Mouse (Mus musculus) adrenal gland, postnatal 10 days (tissue): ENCODE measurements around the gene Lpar1. TPM values are rescaled to one million over a fixed set of nuclear protein-coding genes. Genes with fewer than 3 reads are reported as not detected.
"Not testable (repeated sequence)": the region's sequence is repeated elsewhere in the genome, so short reads cannot be mapped to it uniquely, and the experiment has no call there.

Source experiments
- DNase-seq: peaks from one replicate; pipeline ENCODE4 v3.0.0; 2021; ENCODE audit warnings: mixed read lengths
- total RNA-seq, 2 experiments: library from RNA; stranded (reverse); gene quantifications; 2 replicates each; pipeline ENCODE4 v1.2.3; 2021

Gene Lpar1
- total RNA-seq, 2 experiments from 2014 or later, result 22.0 to 22.6 TPM

- DNase-seq, result no peak
Observed at GRCm38 (mm10) chr4:58546441-58547272, 7.0 kb downstream of the Lpar1 start.

GRCm38 (mm10) chr4:58545888-58546432, 7.7 kb downstream of the Lpar1 start:
- DNase-seq, result peak; percentile 43

DNA sequence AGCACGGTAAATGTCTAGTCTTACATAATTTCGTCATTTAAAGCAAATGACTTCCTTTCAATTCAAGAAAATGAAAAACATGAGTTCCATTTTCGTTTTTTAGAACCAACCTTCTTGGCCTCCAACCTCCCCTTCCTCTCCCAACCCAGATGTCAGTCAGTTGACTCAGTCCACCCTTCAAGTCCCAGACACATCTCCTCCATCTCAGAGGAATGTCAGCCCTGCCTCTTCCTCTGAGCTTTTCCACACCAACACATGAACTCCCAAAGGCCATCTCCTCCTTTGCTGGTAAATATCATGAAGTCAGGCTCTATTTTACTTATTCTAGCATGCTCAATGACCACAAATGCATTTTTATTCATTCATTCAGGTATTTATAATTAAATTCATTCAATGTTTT, 10.5 kb downstream of the Lpar1 start:
- DNase-seq, result no peak

DNA sequence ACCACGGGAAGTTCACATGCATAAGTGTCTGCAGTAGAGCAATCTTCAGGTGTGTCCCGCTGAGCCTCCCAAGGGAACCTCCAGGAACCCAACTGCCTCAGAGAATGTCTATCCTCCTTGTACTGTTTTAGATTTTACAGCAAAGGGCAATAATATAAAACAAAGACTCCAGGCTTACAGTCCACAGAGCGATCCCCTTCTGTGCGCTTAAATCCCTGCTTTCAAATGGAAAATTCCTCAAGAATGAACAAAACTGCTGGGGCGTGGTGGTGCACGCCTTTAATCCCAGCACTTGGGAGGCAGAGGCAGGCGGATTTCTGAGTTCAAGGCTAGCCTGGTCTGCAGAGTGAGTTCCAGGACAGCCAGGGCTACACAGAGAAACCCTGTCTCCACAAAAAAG, 11.0 kb downstream of the Lpar1 start:
- not testable (repeated sequence) for DNase-seq

DNA sequence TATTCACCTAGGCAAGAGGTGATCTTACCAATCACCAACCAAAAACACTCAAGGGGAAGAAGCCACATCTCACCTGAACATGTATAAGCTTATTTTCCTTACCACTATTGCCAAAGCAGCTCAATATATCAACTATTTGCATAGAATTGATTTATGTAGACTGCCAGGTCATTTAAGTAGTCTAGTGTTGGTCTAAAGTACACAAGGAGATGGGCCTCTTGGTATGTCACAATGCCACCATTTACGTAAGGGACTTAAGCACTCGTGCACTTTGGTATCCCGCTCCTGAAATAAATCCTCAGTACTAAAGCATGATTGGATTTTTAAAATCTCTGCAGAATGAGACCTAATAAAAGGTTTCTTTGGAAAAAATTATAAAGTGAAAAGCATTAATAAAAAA, 12.9 kb downstream of the Lpar1 start:
- no peak for DNase-seq

DNA sequence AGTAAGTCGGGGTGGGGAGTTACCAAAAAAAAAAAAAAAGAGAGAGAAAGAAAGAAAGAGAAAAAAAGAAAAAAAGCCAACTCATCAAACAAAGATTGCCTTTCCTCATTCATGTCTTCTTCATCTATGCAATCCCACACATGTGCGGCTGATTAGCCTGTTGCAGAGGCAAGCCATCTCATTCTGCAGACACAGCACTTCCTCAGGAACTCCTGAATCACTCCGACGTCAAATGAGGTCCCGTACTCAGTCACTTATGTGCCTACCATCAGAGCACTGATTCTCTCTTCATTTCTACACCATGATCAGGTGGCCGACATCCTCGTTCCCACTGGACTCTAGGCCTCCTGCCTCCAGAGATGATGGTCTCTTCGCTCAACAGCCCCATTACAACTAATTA, 13.3 kb downstream of the Lpar1 start:
- DNase-seq, result no peak

DNA sequence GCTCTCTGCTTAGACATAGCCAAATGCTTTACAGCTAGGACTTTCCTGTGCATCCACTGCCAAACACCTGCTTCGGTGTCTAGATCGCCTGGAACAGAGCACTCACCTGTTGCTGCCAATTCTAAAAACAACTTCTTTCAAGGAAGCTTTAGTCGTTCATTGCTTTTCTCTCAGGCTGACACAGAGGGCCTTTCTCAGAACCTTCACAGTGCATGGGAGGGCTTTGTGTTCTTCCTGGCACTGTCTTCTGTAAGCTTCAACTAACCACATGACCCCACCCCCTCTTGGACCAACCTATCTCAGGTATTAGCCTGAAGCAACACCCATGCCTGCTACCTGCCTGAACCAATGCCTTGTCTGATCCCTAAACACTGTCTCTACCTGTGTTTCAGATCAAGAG, 15.0 kb downstream of the Lpar1 start:
- no peak for DNase-seq

- DNase-seq, result no peak
Observed at GRCm38 (mm10) chr4:58535754-58536153, 17.9 kb downstream of the Lpar1 start.

DNA sequence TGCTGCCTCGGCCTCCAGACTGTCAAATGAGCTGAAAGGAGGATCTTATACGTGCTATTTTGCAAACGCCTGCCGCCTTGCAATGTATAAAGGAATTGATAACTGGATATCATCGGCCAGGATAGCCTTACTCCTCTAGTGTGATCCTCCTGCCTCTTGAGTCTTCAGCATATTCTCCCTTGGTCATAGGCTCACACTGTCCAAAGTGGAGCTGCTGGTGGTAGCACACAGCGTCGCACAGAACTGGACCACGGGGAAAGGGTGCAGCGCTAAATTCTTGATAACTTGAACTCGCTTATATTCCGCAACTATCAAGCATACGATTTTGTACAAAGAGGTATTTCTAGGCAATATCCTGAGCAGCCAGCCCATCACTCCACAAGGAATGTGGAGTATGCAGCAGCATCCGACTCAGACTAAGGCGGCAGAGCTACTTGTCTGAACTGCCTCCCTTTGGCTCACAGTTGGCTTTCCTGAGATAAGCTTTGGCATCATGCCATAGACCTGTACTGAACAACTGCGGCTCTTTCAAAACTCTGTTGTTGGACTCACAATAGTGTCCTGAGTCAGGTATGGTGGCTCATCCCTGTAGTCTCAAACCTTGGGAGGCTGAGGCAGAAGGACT, 18.9 kb downstream of the Lpar1 start:
- DNase-seq, result no peak

DNA sequence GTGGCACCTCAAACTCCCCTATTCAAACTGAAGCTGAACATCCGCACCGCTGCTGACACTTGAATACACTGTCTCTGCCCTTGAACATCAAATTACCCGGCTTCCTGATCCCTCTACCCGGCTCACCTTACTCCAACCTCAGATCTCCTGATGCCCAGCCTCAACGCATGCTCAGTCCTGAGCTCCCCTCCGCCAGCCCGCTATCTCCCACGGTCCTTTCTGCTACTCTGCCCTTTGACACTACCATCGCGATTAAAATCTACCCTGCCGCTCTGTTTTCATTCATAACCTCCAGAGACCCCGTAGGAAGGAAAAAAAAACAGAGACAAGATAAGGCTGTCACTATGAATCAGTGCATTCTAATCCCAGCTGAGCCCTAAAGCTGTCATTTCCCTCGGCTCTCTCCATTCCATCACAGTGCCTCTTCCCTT, 19.5 kb downstream of the Lpar1 start:
- no peak for DNase-seq

DNA sequence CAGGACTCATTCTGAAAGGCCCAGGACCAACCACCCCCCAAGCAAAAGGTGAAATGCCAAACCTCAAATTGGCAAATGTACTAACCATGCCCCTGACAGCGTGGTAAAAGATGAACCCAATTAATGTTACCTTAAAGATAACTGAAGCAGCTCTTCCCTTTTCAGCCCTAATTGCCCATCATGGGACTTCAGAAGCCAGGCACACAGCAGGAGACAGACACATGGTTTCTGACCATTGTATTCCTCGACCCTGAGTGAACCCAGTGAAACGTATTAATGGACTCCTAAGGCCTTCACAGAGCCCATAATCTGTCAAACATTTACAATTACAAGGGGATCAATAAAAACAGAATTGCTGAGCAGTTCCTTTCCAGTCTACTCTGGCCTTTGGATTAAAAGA, 20.2 kb downstream of the Lpar1 start:
- no peak for DNase-seq

- DNase-seq, result no peak
Observed at GRCm38 (mm10) chr4:58532326-58532725, 21.4 kb downstream of the Lpar1 start.

- no peak for DNase-seq
Observed at GRCm38 (mm10) chr4:58530706-58531105, 23.0 kb downstream of the Lpar1 start.

- no peak for DNase-seq
Observed at GRCm38 (mm10) chr4:58530279-58530678, 23.4 kb downstream of the Lpar1 start.

GRCm38 (mm10) chr4:58527852-58528251, 25.8 kb downstream of the Lpar1 start:
- no peak for DNase-seq

DNA sequence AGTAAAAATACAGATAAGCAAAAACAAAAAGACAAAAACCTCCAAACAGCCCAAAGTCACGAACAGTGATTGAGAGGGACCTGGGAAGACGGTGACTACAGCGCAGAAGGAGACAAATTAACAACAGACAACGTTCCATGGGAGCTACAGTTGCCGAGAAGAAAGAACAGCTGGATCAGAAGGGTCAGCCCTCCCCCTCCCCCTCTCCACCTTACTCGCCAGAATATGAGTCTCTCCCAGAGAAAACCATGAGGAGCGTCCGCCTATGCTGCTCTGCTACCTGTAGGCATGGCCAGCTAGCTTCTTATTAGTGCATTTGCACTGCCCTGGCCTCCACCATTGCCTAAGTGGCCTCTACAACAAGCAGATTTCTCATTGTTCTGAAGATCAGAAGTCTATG, 32.6 kb downstream of the Lpar1 start:
- DNase-seq, result no peak

GRCm38 (mm10) chr4:58520531-58520930, 33.2 kb downstream of the Lpar1 start:
- no peak for DNase-seq

- no peak for DNase-seq
Observed at GRCm38 (mm10) chr4:58519891-58520290, 33.8 kb downstream of the Lpar1 start.

- DNase-seq, result no peak
Observed at GRCm38 (mm10) chr4:58518215-58518988, 35.3 kb downstream of the Lpar1 start.

- no peak for DNase-seq
Observed at GRCm38 (mm10) chr4:58516810-58517209, 36.9 kb downstream of the Lpar1 start.

DNA sequence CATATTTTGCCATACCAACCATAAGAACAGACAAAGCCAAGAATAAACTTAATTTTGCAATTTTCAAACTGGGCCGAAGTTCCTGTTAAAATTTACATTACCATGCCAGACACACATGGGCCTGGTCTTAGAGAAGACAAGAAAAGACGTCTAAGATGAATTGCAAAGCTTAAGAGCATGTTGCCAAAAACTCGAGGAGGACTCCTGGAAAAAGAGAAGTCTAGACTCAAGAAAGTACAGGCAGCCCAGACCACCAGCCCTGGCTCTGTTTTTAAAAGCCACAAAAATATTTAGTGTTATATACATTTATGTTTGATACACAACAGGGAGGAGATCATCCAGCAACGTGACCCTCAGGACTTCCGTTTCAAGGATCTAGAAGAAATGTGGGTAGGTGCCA, 37.5 kb downstream of the Lpar1 start:
- DNase-seq, result no peak

- DNase-seq, result no peak
Observed at GRCm38 (mm10) chr4:58511554-58511953, 42.1 kb downstream of the Lpar1 start.

DNA sequence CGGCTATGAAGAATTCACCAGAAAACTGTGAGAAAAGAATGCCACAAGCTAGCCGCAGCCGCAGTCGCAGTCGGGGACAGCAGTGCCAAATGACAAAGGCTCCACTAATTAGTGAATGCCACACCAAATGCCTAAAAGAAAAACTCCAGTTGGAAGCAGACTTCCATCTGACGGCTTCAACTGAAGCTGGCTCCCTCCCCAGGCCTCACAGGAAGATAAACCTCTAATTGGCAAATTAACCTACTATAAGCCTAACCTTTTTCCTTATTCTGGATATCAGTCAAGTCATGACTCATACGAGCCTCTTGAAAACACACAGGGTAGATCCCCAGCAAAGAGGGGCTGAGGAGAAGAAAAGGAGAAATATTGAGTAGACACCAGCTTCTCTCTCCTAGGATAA, 44.9 kb downstream of the Lpar1 start:
- DNase-seq, result no peak
